Mouse (Mus musculus) left cerebral cortex, postnatal 14 days (tissue): ENCODE data around the gene Calcoco2. TPM values are rescaled to one million over a fixed set of nuclear protein-coding genes. Genes with fewer than 3 reads are reported as not detected.

Experiments used
- total RNA-seq, 2 experiments: library from RNA; stranded (reverse); gene quantifications; 2 replicates each; pipeline ENCODE4 v1.2.3; 2021

Gene Calcoco2
- total RNA-seq, 2 experiments from 2014 or later, result not detected

Other genes with a start within 250 kb of the Calcoco2 start
- not detected for gene B4galnt2, start 197.1 kb downstream of the Calcoco2 start, total RNA-seq
- gene Igf2bp1, start 106.0 kb downstream of the Calcoco2 start, total RNA-seq, result under 1 TPM; 0.17 to 0.31 TPM
- not detected for gene Gip, start 87.4 kb downstream of the Calcoco2 start, total RNA-seq
- 10 to 100 TPM; 87.6 to 90.0 TPM for gene Snf8, start 77.1 kb downstream of the Calcoco2 start, total RNA-seq
- gene Ube2z, start 46.6 kb downstream of the Calcoco2 start, total RNA-seq, result 10 to 100 TPM; 54.0 to 56.1 TPM
- gene Atp5g1, start 36.3 kb downstream of the Calcoco2 start, total RNA-seq, result 100 to 1,000 TPM; 590 to 620 TPM
- under 1 TPM; 0.18 to 0.27 TPM for gene Ttll6, start 21.8 kb upstream of the Calcoco2 start, total RNA-seq
- not detected for gene Hoxb13, start 82.4 kb upstream of the Calcoco2 start, total RNA-seq
- not detected for gene Hoxb9, start 159.5 kb upstream of the Calcoco2 start, total RNA-seq
- gene Hoxb8, start 169.9 kb upstream of the Calcoco2 start, total RNA-seq, result not detected
- gene Hoxb7, start 174.7 kb upstream of the Calcoco2 start, total RNA-seq, result not detected
- not detected for gene Hoxb6, start 180.5 kb upstream of the Calcoco2 start, total RNA-seq
- not detected for gene Hoxb5, start 191.4 kb upstream of the Calcoco2 start, total RNA-seq
- gene Hoxb4, start 206.3 kb upstream of the Calcoco2 start, total RNA-seq, result not detected
- gene Hoxb3, start 211.4 kb upstream of the Calcoco2 start, total RNA-seq, result not detected
- not detected for gene Hoxb2, start 238.6 kb upstream of the Calcoco2 start, total RNA-seq